Mouse (Mus musculus): ENCODE data around the gene Spata20. TPM values are rescaled to one million over a fixed set of nuclear protein-coding genes. Genes with fewer than 3 reads are reported as not detected.

Spata20 gene
- total RNA-seq, 2 experiments from 2014 or later: 0.92 to 1.5 TPM

Other genes starting within 250 kb of the Spata20 start
- gene Wfikkn2, start 240.2 kb downstream of the Spata20 start, total RNA-seq (2021): 1 to 10 TPM; 1.0 to 1.3 TPM
- not detected for gene Gm21885, start 204.3 kb downstream of the Spata20 start, total RNA-seq (2021)
- 100 to 1,000 TPM; 125 to 131 TPM for gene Luc7l3, start 164.2 kb downstream of the Spata20 start, total RNA-seq (2021)
- gene Ankrd40, start 158.2 kb downstream of the Spata20 start, total RNA-seq (2021): 10 to 100 TPM; 73.3 to 75.7 TPM
- 1 to 10 TPM; 1.6 to 2.1 TPM for gene Abcc3, start 93.2 kb downstream of the Spata20 start, total RNA-seq (2021)
- 100 to 1,000 TPM; 143 to 151 TPM for gene Cacna1g, start 12.0 kb downstream of the Spata20 start, total RNA-seq (2021)
- 1 to 10 TPM; 1.6 to 1.8 TPM for gene Epn3, start 13.8 kb upstream of the Spata20 start, total RNA-seq (2021)
- gene Mycbpap, start 35.6 kb upstream of the Spata20 start, total RNA-seq (2021): 1 to 10 TPM; 1.4 to 1.6 TPM
- gene Rsad1, start 63.1 kb upstream of the Spata20 start, total RNA-seq (2021): 10 to 100 TPM; 15.9 to 18.7 TPM
- gene Chad, start 78.9 kb upstream of the Spata20 start, total RNA-seq (2021): under 1 TPM; 0.26 to 0.49 TPM
- gene Acsf2, start 115.7 kb upstream of the Spata20 start, total RNA-seq (2021): 10 to 100 TPM; 13.8 to 16.3 TPM
- 10 to 100 TPM; 91.5 to 94.8 TPM for gene Lrrc59, start 143.6 kb upstream of the Spata20 start, total RNA-seq (2021)
- 10 to 100 TPM; 59.6 to 60.8 TPM for gene Mrpl27, start 167.6 kb upstream of the Spata20 start, total RNA-seq (2021)
- gene Eme1, start 167.8 kb upstream of the Spata20 start, total RNA-seq (2021): under 1 TPM; 0.28 to 0.86 TPM
- 10 to 100 TPM; 21.8 to 25.7 TPM for gene Xylt2, start 191.3 kb upstream of the Spata20 start, total RNA-seq (2021)
- gene Gm11541, start 218.3 kb upstream of the Spata20 start, total RNA-seq (2021): not detected

Measured in left cerebral cortex, postnatal 10 days (tissue).